Mouse (Mus musculus) cortical plate, adult 2 months (tissue): ENCODE results near the gene Tdg.
"Not testable (repeated sequence)": the region's sequence is repeated elsewhere in the genome, so short reads cannot be mapped to it uniquely, and the experiment has no call there.

Source experiments
- CTCF ChIP-seq: fragments of 200-500 bp; IDR thresholded peaks from 2 replicates; pipeline ENCODE4 v1.5.1; 2011; ENCODE audit warnings: mild to moderate bottlenecking, control low read depth, low read length; ENCODE audit not compliant: insufficient read depth; ENCODE audit errors: extremely low read depth
- POLR2A ChIP-seq: fragments of 200-500 bp; IDR thresholded peaks from 2 replicates; pipeline ENCODE4 v1.6.1; 2011; ENCODE audit warnings: mild to moderate bottlenecking, low read length, control low read depth; ENCODE audit not compliant: insufficient read depth; ENCODE audit errors: extremely low read depth

DNA sequence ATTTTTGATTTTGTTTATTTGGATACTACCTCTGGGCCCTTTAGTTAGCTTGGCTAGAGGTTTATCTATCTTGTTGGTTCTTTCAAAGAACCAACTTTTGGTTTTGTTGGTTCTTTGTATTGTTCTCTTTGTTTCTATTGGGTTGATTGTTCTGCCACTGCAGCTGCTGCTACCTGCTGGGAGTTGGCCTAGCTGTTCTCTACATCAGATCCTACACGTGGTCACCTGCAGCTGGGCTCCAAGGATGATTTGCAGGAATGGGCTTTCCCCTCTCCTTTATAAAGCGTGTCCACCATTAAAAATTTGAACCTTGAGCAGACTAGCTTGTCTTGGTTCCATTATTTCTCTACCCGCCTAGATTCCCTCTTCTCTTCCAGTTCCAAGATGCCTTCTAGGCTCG lies 35.2 kb upstream of the Tdg start:
- TF ChIP-seq POLR2A, CTCF: not testable (repeated sequence)
